Mouse (Mus musculus): ENCODE data around the gene Pigw.
"Not testable (repeated sequence)": the region's sequence is repeated elsewhere in the genome, so short reads cannot be mapped to it uniquely, and the experiment has no call there.

Pigw gene

GRCm38 (mm10) chr11:84879007-84879771, 896 bp downstream of the Pigw start:
- DNase-seq (ENCODE audit: low spot score in 2 of 2) = no peak

GRCm38 (mm10) chr11:84876020-84876419, 4.1 kb downstream of the Pigw start:
- DNase-seq (ENCODE audit: low spot score in 2 of 2) = not testable (repeated sequence)

GRCm38 (mm10) chr11:84873042-84873833, 6.8 kb downstream of the Pigw start:
- no peak for DNase-seq (ENCODE audit: low spot score in 2 of 2)

GRCm38 (mm10) chr11:84871548-84872069, 8.5 kb downstream of the Pigw start:
- DNase-seq (ENCODE audit: low spot score in 2 of 2) = no peak

- DNase-seq (ENCODE audit: low spot score in 2 of 2) = no peak
These were observed 9.0 kb downstream of the Pigw start for GRCm38 (mm10) chr11:84871046-84871445.

- peak; percentile 93 to 94 for DNase-seq (ENCODE audit: low spot score in 2 of 2)
These were observed 9.6 kb downstream of the Pigw start, which contains the start of gene Ggnbp2 for GRCm38 (mm10) chr11:84870337-84871043. Gene Ggnbp2, minus strand, starts transcription at chr11:84870817.

GRCm38 (mm10) chr11:84869537-84870232, 10.4 kb downstream of the Pigw start:
- DNase-seq (ENCODE audit: low spot score in 2 of 2) = peak; percentile 97

GRCm38 (mm10) chr11:84868786-84869259, 11.3 kb downstream of the Pigw start:
- peak; percentile 7 to 20 for DNase-seq (ENCODE audit: low spot score in 2 of 2)

GRCm38 (mm10) chr11:84867586-84867985, 12.5 kb downstream of the Pigw start:
- no peak for DNase-seq (ENCODE audit: low spot score in 2 of 2)

GRCm38 (mm10) chr11:84865268-84865667, 14.8 kb downstream of the Pigw start:
- no peak for DNase-seq (ENCODE audit: low spot score in 2 of 2)

- DNase-seq (ENCODE audit: low spot score in 2 of 2) = no peak
These were observed 24.8 kb downstream of the Pigw start for GRCm38 (mm10) chr11:84855285-84855684.

GRCm38 (mm10) chr11:84847475-84848090, 32.5 kb downstream of the Pigw start:
- no peak for DNase-seq (ENCODE audit: low spot score in 2 of 2)

- no peak for DNase-seq (ENCODE audit: low spot score in 2 of 2)
These were observed 33.2 kb downstream of the Pigw start for GRCm38 (mm10) chr11:84846741-84847474.

- DNase-seq (ENCODE audit: low spot score in 2 of 2) = no peak
These were observed 40.8 kb downstream of the Pigw start for GRCm38 (mm10) chr11:84839330-84839729.

- DNase-seq (ENCODE audit: low spot score in 2 of 2) = not testable (repeated sequence)
These were observed 50.6 kb downstream of the Pigw start for GRCm38 (mm10) chr11:84829495-84829894.

- DNase-seq (ENCODE audit: low spot score in 2 of 2) = peak; percentile 88 to 90
These were observed 51.3 kb downstream of the Pigw start, which contains the start of gene Dhrs11 for GRCm38 (mm10) chr11:84828516-84829399. Gene Dhrs11, minus strand, starts transcription at chr11:84828994.

- no peak for DNase-seq (ENCODE audit: low spot score in 2 of 2)
These were observed 52.1 kb downstream of the Pigw start for GRCm38 (mm10) chr11:84827901-84828503.

GRCm38 (mm10) chr11:84827492-84827891, 52.6 kb downstream of the Pigw start:
- DNase-seq (ENCODE audit: low spot score in 2 of 2) = no peak

Data from natural killer cell, adult 2 months (primary cell).